In the genomic region with DNA sequence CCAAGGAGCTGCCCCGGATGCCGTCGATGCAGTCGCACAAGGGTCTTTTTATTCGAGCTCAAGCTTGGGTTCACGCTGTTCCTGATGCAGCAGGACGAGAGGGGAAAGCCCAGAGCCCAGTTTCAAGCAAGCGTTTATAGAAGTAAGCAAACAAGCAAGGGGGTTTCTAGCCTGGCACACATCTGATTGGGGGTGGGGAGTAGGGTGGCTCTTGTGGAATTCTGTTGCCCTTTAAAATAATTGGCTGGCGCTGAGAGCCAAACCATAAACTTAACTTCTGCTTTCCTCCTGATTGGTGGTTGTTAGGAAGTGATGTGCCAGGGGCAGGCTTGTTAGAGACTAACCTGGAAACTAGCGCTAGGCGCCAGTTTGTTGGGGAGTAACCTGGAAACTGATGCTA, we compare ENCODE assay signal across 19 mouse cellular contexts. TPM values are rescaled to one million over a fixed set of nuclear protein-coding genes. Genes with fewer than 3 reads are reported as not detected.
DNase-seq lines count a peak whose midpoint lies in the region; ATAC-seq and TF ChIP-seq lines count a peak whose summit lies in the region.
"Had no signal": no experiment of that assay in that cellular context is flagged by ENCODE, and none has a peak within 500 bp of the region (broad histone marks: within the 10 kb centered on the region; RNA-seq: fewer than 3 reads in every experiment).

A gene (minus strand): TSS at position 101 of the 400 bp plus-strand sequence.

- H3K36me3 ChIP-seq in midbrain, postnatal 0 days (ENCODE audit: insufficient read depth, low read length) = no peaks in the 10 kb centered on the region
- H3K36me3 ChIP-seq: embryonic facial prominence, embryonic 15.5 days; liver, embryonic 13.5 days; neural tube, embryonic 12.5 days had no signal

- H3K9me3 ChIP-seq in midbrain, postnatal 0 days (ENCODE audit: low read length) = no peaks in the 10 kb centered on the region
- H3K9me3 ChIP-seq: embryonic facial prominence, embryonic 15.5 days; liver, embryonic 13.5 days; neural tube, embryonic 12.5 days had no signal

- no peaks in the 10 kb centered on the region for H3K4me1 ChIP-seq in midbrain, postnatal 0 days (ENCODE audit: insufficient read depth, low read length)
- H3K4me1 ChIP-seq: embryonic facial prominence, embryonic 15.5 days; liver, embryonic 13.5 days; neural tube, embryonic 12.5 days had no signal

- peak within 1 kb of the TSS; percentile 9; the same call in 1 of the 2 replicates for H3K4me3 ChIP-seq in midbrain, postnatal 0 days (ENCODE audit: low read depth, low read length)
- H3K4me3 ChIP-seq: embryonic facial prominence, embryonic 15.5 days; liver, embryonic 13.5 days; neural tube, embryonic 12.5 days had no signal

- H3K4me2 ChIP-seq in midbrain, postnatal 0 days (ENCODE audit: low read depth, low read length, poor library complexity, severe bottlenecking) = peak within 1 kb of the TSS; percentile 15; the same call in 1 of the 2 replicates
- H3K4me2 ChIP-seq: embryonic facial prominence, embryonic 15.5 days; hindbrain, embryonic 14.5 days; liver, embryonic 13.5 days; neural tube, embryonic 12.5 days had no signal

- no peaks in the 10 kb centered on the region for H3K27me3 ChIP-seq in midbrain, postnatal 0 days (ENCODE audit: insufficient read depth, low read length)
- H3K27me3 ChIP-seq: embryonic facial prominence, embryonic 15.5 days; liver, embryonic 13.5 days; neural tube, embryonic 12.5 days had no signal

- WGBS in midbrain, postnatal 0 days = 70% methylated on average over 11 of the region's 11 CpGs

- 0 out of 2 replicates have a peak within 1 kb of the TSS, but pooled peaks have one; percentile 12 for H3K27ac ChIP-seq in midbrain, postnatal 0 days (ENCODE audit: low read depth, low read length)
- H3K27ac ChIP-seq: embryonic facial prominence, embryonic 15.5 days; hindbrain, embryonic 14.5 days; liver, embryonic 13.5 days; neural tube, embryonic 12.5 days had no signal

- intact Hi-C loops in gastrocnemius, postnatal 14 days (cut with DNase I; ENCODE audit: low total_unique reads) = loop anchor here (10.0 kb wide), 1 partner anchor 101 kb away; no protein-coding TSS in a partner anchor
- intact Hi-C loops in left cerebral cortex, postnatal 4 days (cut with DNase I) = no loop called here

- no peak for TF ChIP-seq CTCF in midbrain, postnatal 0 days (IDR thresholded peaks at IDR 0.05)

- H3K9ac ChIP-seq in midbrain, postnatal 0 days (replicated peaks; ENCODE audit: low read length, poor library complexity, severe bottlenecking) = no peak within 1 kb of the TSS
- H3K9ac ChIP-seq: embryonic facial prominence, embryonic 15.5 days; hindbrain, embryonic 14.5 days; liver, embryonic 13.5 days; neural tube, embryonic 12.5 days had no signal

- no peak for DNase-seq in gastrocnemius, postnatal 14 days
- no peak for DNase-seq in gastrocnemius, adult 18-20 months (ENCODE audit: low spot score)
- no peak for DNase-seq in left cerebral cortex, postnatal 4 days
- DNase-seq in left cerebral cortex, adult 11 months (ENCODE audit: low spot score) = no peak
- no peak for DNase-seq in layer of hippocampus, postnatal 25 days (ENCODE audit: extremely low spot score in 1 of 2, low spot score in 1 of 2)
- no peak for DNase-seq in midbrain, postnatal 0 days (ENCODE audit: low spot score)
- DNase-seq in cerebellum, postnatal 14 days = no peak
- no peak for DNase-seq in frontal cortex, postnatal 14 days (ENCODE audit: low spot score in 2 of 2)
- DNase-seq: cerebellum, adult 11-12 months; heart, postnatal 10 days; kidney, adult 11 months; kidney, postnatal 14 days; liver, embryonic 13.5 days; thymus, postnatal 14 days had no signal

- no peak for ATAC-seq in midbrain, postnatal 0 days (ENCODE audit: low FRiP score)
- ATAC-seq: lung, postnatal 0 days had no signal

RNA-seq across cellular contexts. Expression of the gene that starts here (rescaled TPM):
- total RNA-seq in gastrocnemius, postnatal 14 days (2021) = 10 to 100 TPM; 15.4 to 19.6 TPM
- total RNA-seq in gastrocnemius, adult 18-20 months (2021) = 1 to 10 TPM; 1.9 to 2.3 TPM
- total RNA-seq in left cerebral cortex, postnatal 4 days (2021) = 10 to 100 TPM; 13.3 to 16.4 TPM
- total RNA-seq in layer of hippocampus, postnatal 25 days (2021) = 10 to 100 TPM; 11.9 to 13.6 TPM
- 5.8 and 6.7 TPM in 2 replicates for total RNA-seq in midbrain, postnatal 0 days (2014; rRNA removed)
- 1.8 and 3.0 TPM in 2 replicates for polyA plus RNA-seq in midbrain, postnatal 0 days (2015; fragmentation: Nextera tagmentation; extraction: Ambion mirVana)
- total RNA-seq: megakaryocyte-erythroid progenitor cell, adult 5-6 weeks had no signal
